Mouse (Mus musculus): ENCODE measurements around the gene Ccdc154. TPM values are rescaled to one million over a fixed set of nuclear protein-coding genes. Genes with fewer than 3 reads are reported as not detected.
A peak's percentile ranks its signal among the peaks of the same experiment; 100 is the strongest.

Gene Ccdc154
- polyA plus RNA-seq, 1 experiment from 2014 or later: 0.73 TPM

DNA sequence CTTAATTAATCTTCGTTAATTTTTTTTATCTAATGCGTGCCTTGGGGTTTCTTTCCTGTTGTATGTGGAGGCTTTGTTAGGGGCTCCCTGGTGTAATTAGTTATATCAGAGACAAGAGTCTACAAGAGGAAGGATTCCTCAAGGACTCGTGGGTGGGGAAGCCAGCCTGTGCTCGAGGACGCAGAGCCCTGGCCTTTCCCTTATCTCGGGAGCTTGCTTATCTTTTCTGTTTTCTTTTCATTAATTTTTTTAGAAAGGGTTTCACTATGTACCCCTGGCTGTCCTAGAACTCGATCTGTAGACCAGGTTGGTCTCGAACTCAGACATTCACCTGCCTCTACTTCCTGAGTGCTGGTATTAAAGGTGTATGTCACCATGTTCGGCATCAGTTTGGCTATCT lies 34.6 kb upstream of the Ccdc154 start:
- H3K9ac ChIP-seq (ENCODE audit: low read length): no peak overlapping the region
- no peak for ATAC-seq (ENCODE audit: low read depth)
- H3K4me3 ChIP-seq (ENCODE audit: low read length): no peak overlapping the region
- no peaks in the 10 kb centered on the region for H3K9me3 ChIP-seq (ENCODE audit: control insufficient read depth, low read length)
- no peak overlapping the region for H3K4me2 ChIP-seq (ENCODE audit: low read depth, low read length)
- 47% methylated on average over 9 of the region's 9 CpGs for WGBS
- no peak overlapping the region for H3K27ac ChIP-seq (ENCODE audit: low read length)
- no peaks in the 10 kb centered on the region for H3K4me1 ChIP-seq (replicated peaks; ENCODE audit: control insufficient read depth, insufficient read depth, low read length)
- H3K36me3 ChIP-seq (ENCODE audit: control insufficient read depth, insufficient read depth, low read length): no peaks in the 10 kb centered on the region
- H3K27me3 ChIP-seq (ENCODE audit: control insufficient read depth, insufficient read depth, low read depth, low read length): no peaks in the 10 kb centered on the region

DNA sequence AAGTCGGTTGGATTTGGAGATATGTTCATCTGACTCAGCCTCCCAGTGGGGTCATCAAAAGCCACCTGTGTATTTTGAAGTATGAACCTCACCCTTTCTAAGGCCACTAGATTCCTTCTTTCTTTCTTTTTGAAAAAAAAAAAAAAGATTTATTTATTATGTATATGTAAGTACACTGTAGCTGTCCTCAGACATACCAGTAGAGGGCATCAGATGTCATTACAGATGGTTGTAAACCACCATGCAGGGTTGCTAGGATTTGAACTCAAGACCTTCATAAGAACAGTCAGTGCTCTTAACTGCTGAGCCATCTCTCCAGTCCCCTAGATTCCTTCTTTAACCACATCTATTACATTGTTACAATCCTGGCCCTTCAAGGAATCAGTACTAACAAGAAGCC lies 32.2 kb upstream of the Ccdc154 start:
- H3K27me3 ChIP-seq (ENCODE audit: control insufficient read depth, insufficient read depth, low read depth, low read length): no peaks in the 10 kb centered on the region
- WGBS: 83% methylated on average over 1 of the region's 1 CpGs
- no peak overlapping the region for H3K4me2 ChIP-seq (ENCODE audit: low read depth, low read length)
- H3K36me3 ChIP-seq (ENCODE audit: control insufficient read depth, insufficient read depth, low read length): no peaks in the 10 kb centered on the region
- no peak overlapping the region for H3K9ac ChIP-seq (ENCODE audit: low read length)
- peaks cover 11% of the 10 kb centered on the region for H3K4me1 ChIP-seq (replicated peaks; ENCODE audit: control insufficient read depth, insufficient read depth, low read length)
- H3K27ac ChIP-seq (ENCODE audit: low read length): no peak overlapping the region
- no peak overlapping the region for H3K4me3 ChIP-seq (ENCODE audit: low read length)
- no peak for ATAC-seq (ENCODE audit: low read depth)
- no peaks in the 10 kb centered on the region for H3K9me3 ChIP-seq (ENCODE audit: control insufficient read depth, low read length)

DNA sequence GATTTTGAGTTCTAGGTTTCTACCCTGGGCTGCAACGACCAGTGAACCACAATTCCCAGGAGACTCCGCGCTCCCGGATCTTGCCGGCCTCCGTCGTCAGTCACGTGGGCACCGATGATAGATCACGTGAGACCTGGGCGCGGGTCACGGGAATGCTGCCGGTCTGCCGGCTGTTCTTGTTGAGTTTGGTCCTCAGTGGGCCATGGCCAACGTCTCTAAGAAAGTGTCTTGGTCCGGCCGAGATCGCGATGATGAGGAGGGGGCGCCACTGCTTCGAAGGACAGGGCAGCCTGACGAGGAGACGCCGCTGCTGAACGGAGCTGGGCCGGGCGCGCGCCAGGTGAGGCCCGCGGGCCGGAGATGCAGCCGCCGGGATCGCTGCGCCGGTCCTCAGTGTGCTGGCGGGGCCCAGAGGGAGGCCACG lies 29.0 kb upstream of the Ccdc154 start, which contains the start of gene Clcn7:
Gene Clcn7, plus strand, starts transcription at position 117 of the 424 bp plus-strand sequence.
- peak within 1 kb of the TSS; percentile 80 for H3K9ac ChIP-seq (ENCODE audit: low read length)
- no peak within 1 kb of the TSS for H3K27ac ChIP-seq (ENCODE audit: low read length)
- peaks cover 11% of the 10 kb centered on the region for H3K4me1 ChIP-seq (replicated peaks; ENCODE audit: control insufficient read depth, insufficient read depth, low read length)
- no peaks in the 10 kb centered on the region for H3K36me3 ChIP-seq (ENCODE audit: control insufficient read depth, insufficient read depth, low read length)
- peak; percentile 95 for ATAC-seq (ENCODE audit: low read depth)
- H3K4me2 ChIP-seq (ENCODE audit: low read depth, low read length): peak within 1 kb of the TSS; percentile 88
- no peaks in the 10 kb centered on the region for H3K9me3 ChIP-seq (ENCODE audit: control insufficient read depth, low read length)
- H3K4me3 ChIP-seq (ENCODE audit: low read length): peak within 1 kb of the TSS; percentile 85
- WGBS: under 1% methylated on average over 40 of the region's 40 CpGs
- H3K27me3 ChIP-seq (ENCODE audit: control insufficient read depth, insufficient read depth, low read depth, low read length): no peaks in the 10 kb centered on the region

DNA sequence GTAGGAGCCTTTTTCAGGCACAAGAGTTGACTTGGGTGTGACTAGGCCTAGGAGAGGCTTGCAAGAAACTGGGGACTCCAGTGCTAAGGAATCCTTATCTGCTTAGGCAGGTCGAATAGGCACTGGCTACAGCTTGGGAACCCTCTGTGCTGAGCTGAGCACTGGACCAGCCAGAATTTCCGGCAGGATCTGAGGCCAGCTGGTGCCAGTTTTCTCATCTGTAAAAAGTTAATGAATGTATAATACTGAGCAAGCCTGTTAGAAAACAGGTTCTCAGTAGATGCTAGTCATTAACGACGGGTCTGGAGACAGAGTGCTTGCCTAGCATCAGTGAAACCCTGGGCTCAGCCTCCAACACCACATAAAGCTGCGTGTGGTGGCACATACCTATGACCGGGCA lies 26.6 kb upstream of the Ccdc154 start:
- Histone ChIP-seq H3K4me2 (ENCODE audit: low read depth, low read length) (no peak overlapping the region), H3K9me3 (ENCODE audit: control insufficient read depth, low read length) (no peaks in the 10 kb centered on the region), H3K9ac (ENCODE audit: low read length) (no peak overlapping the region), H3K27ac (ENCODE audit: low read length) (no peak overlapping the region), H3K27me3 (ENCODE audit: control insufficient read depth, insufficient read depth, low read depth, low read length) (no peaks in the 10 kb centered on the region), H3K4me1 (replicated peaks; ENCODE audit: control insufficient read depth, insufficient read depth, low read length) (peaks cover 11% of the 10 kb centered on the region), H3K36me3 (ENCODE audit: control insufficient read depth, insufficient read depth, low read length) (no peaks in the 10 kb centered on the region), H3K4me3 (ENCODE audit: low read length) (no peak overlapping the region)
- 85% methylated on average over 6 of the region's 6 CpGs for WGBS
- ATAC-seq (ENCODE audit: low read depth): no peak

DNA sequence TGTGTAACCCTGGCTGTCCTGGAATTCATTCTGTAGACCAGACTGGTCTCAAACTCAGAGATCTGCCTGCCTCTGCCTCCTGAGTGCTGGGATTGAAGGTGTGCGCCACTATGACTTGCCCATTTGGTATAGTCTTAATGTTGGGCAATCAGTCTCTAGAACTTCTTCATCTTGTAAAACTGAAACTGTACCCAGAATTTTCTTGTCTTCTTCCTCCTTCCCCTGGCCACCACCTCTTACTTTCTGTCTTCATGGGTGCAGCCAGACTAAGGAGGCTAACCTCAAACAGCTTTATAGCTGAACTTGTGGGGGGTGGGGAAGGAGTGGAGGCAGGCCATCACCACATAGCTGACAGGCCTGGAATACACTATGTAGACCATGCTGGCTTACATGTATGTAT lies 23.5 kb upstream of the Ccdc154 start:
- Histone ChIP-seq H3K9ac (ENCODE audit: low read length) (no peak overlapping the region), H3K27ac (ENCODE audit: low read length) (no peak overlapping the region), H3K27me3 (ENCODE audit: control insufficient read depth, insufficient read depth, low read depth, low read length) (no peaks in the 10 kb centered on the region), H3K4me2 (ENCODE audit: low read depth, low read length) (no peak overlapping the region), H3K9me3 (ENCODE audit: control insufficient read depth, low read length) (no peaks in the 10 kb centered on the region), H3K36me3 (ENCODE audit: control insufficient read depth, insufficient read depth, low read length) (no peaks in the 10 kb centered on the region), H3K4me1 (replicated peaks; ENCODE audit: control insufficient read depth, insufficient read depth, low read length) (peaks cover 10% of the 10 kb centered on the region), H3K4me3 (ENCODE audit: low read length) (no peak overlapping the region)
- ATAC-seq (ENCODE audit: low read depth): no peak
- WGBS: 92% methylated on average over 1 of the region's 1 CpGs

DNA sequence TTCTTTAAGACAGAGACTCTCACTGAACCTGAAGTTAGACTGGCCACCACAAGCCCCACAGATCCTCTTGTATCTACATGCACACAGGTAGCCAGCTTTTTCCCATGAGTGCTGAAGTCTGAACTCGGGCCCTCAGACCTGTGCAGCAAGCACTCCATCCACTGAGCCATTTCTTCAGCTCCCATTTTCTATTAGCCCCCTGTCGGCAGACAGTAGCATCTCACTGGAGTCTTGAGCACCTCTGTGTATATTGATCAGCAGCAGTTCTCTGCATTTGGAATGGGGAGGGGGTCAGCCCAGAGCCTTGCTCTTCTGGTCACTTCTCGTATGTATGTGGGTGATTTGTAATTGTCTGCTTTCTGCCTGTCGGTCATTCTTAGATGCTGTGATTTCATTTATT lies 22.3 kb upstream of the Ccdc154 start:
- Histone ChIP-seq H3K36me3 (ENCODE audit: control insufficient read depth, insufficient read depth, low read length) (no peaks in the 10 kb centered on the region), H3K9ac (ENCODE audit: low read length) (no peak overlapping the region), H3K4me2 (ENCODE audit: low read depth, low read length) (no peak overlapping the region), H3K27ac (ENCODE audit: low read length) (no peak overlapping the region), H3K9me3 (ENCODE audit: control insufficient read depth, low read length) (no peaks in the 10 kb centered on the region), H3K4me1 (replicated peaks; ENCODE audit: control insufficient read depth, insufficient read depth, low read length) (no peaks in the 10 kb centered on the region), H3K4me3 (ENCODE audit: low read length) (no peak overlapping the region), H3K27me3 (ENCODE audit: control insufficient read depth, insufficient read depth, low read depth, low read length) (no peaks in the 10 kb centered on the region)
- no peak for ATAC-seq (ENCODE audit: low read depth)
- WGBS: 64% methylated on average over 4 of the region's 4 CpGs

DNA sequence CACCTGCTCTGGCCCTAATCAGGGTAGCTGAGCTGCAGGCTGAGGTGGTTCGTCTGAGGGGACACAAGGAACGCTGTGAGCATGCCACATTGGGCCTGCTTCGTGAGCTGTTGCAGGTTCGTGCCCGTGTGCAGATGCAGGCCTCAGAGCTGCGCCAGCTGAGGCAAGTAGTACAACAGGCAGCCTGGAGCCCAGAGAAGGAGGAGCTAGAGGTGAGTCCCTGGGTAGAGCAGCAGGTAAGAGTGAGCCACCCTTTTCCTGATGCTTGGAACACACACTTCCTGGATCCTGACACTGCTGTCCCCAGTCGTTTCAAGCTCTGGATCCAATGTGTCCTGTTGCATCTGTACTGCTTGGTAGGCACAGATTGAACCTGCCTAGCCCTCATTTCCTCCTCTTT lies 1.1 kb downstream of the Ccdc154 start:
- no peak overlapping the region for H3K4me2 ChIP-seq (ENCODE audit: low read depth, low read length)
- no peak for ATAC-seq (ENCODE audit: low read depth)
- H3K27ac ChIP-seq (ENCODE audit: low read length): no peak overlapping the region

DNA sequence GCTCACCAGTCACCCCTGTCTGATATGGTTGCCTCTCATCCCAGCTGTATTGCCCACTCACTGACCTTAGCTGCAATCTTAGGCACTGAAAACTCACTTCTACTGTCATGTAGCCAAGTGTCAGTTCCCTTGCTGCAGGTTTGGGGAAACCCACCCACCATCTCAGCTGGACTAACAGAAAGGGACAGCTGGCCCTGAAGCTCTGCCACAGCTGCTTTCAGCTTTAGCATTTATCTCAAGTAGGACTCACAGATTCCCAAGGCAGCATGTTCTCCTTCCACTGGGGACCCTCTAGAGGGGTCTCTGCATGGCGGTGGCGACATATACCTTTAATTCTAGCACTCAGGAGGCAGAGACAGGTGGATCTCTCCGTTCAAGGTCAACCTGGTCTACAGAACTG lies 2.5 kb downstream of the Ccdc154 start:
- Histone ChIP-seq H3K9ac (ENCODE audit: low read length) (no peak overlapping the region), H3K4me1 (replicated peaks; ENCODE audit: control insufficient read depth, insufficient read depth, low read length) (peaks cover 2% of the 10 kb centered on the region; the same call in 1 of the 2 replicates), H3K9me3 (ENCODE audit: control insufficient read depth, low read length) (no peaks in the 10 kb centered on the region), H3K27me3 (ENCODE audit: control insufficient read depth, insufficient read depth, low read depth, low read length) (no peaks in the 10 kb centered on the region), H3K4me2 (ENCODE audit: low read depth, low read length) (no peak overlapping the region), H3K36me3 (ENCODE audit: control insufficient read depth, insufficient read depth, low read length) (no peaks in the 10 kb centered on the region), H3K4me3 (ENCODE audit: low read length) (no peak overlapping the region), H3K27ac (ENCODE audit: low read length) (no peak overlapping the region)
- ATAC-seq (ENCODE audit: low read depth): no peak
- WGBS: 90% methylated on average over 3 of the region's 3 CpGs

More for the DNA sequence above, 1.1 kb downstream of the Ccdc154 start:
- Histone ChIP-seq H3K36me3 (ENCODE audit: control insufficient read depth, insufficient read depth, low read length) (no peaks in the 10 kb centered on the region), H3K9ac (ENCODE audit: low read length) (no peak overlapping the region), H3K4me1 (replicated peaks; ENCODE audit: control insufficient read depth, insufficient read depth, low read length) (peaks cover 2% of the 10 kb centered on the region; the same call in 1 of the 2 replicates), H3K27me3 (ENCODE audit: control insufficient read depth, insufficient read depth, low read depth, low read length) (no peaks in the 10 kb centered on the region), H3K9me3 (ENCODE audit: control insufficient read depth, low read length) (no peaks in the 10 kb centered on the region), H3K4me3 (ENCODE audit: low read length) (no peak overlapping the region)
- 74% methylated on average over 7 of the region's 7 CpGs for WGBS

DNA sequence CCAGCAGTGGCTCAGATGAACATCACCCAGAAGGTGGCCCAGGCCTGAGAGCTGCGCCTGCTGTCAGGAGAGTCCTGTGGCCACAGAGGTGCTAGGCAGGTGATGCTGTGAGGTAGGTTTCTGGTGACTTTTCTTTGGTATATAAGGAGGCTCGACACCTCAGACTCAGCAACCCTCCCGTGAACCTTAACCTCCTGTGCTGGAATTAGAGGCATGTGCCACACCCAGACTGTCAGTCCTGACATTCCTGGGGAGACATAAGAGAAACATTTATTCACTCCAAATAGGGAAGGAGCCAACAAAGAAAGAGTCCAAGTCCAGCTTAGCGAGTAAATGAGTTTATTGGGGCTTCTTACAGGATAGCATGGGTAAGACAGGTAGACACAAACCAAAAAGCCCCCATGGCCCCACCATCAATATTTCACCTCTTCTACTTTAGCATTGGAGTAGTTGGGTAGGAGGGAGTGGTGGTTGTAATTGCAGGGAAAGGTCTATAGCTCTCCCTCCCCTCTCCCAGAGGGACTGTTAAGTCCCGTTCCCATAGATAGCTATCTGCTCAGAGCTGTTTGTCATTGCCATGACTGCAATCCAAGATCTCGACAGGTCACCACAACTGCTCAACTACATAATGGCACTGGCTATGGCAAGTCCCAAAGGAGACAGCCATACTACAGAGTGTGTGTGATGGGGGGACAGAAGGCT lies 3.9 kb downstream of the Ccdc154 start:
- no peaks in the 10 kb centered on the region for H3K27me3 ChIP-seq (ENCODE audit: control insufficient read depth, insufficient read depth, low read depth, low read length)
- H3K9ac ChIP-seq (ENCODE audit: low read length): no peak overlapping the region
- H3K4me3 ChIP-seq (ENCODE audit: low read length): no peak overlapping the region
- ATAC-seq (ENCODE audit: low read depth): no peak
- no peaks in the 10 kb centered on the region for H3K36me3 ChIP-seq (ENCODE audit: control insufficient read depth, insufficient read depth, low read length)
- H3K27ac ChIP-seq (ENCODE audit: low read length): no peak overlapping the region
- WGBS: 43% methylated on average over 6 of the region's 6 CpGs
- H3K4me1 ChIP-seq (replicated peaks; ENCODE audit: control insufficient read depth, insufficient read depth, low read length): peaks cover 2% of the 10 kb centered on the region; the same call in 1 of the 2 replicates
- no peaks in the 10 kb centered on the region for H3K9me3 ChIP-seq (ENCODE audit: control insufficient read depth, low read length)
- no peak overlapping the region for H3K4me2 ChIP-seq (ENCODE audit: low read depth, low read length)
